Mouse (Mus musculus) left cerebral cortex, postnatal 36 days (tissue): ENCODE results near the gene Rgsl1. TPM values are rescaled to one million over a fixed set of nuclear protein-coding genes. Genes with fewer than 3 reads are reported as not detected.
"Not testable (repeated sequence)": the region's sequence is repeated elsewhere in the genome, so short reads cannot be mapped to it uniquely, and the experiment has no call there.

ENCODE experiments used
- DNase-seq, 2 experiments: peaks; one replicate each; pipeline ENCODE4 v3.0.0; 2021 to 2022; ENCODE audit warnings: low spot score in 2 of 2, mixed read lengths in 1 of 2
- intact Hi-C: fragments of 180-260 bp; cut with DNase I; formaldehyde crosslinking; loops from one replicate; pipeline ENCODE4 v1.15.1; 2025
- total RNA-seq, 2 experiments: library from RNA; stranded (reverse); gene quantifications; 2 replicates each; pipeline ENCODE4 v1.2.3; 2021

The Rgsl1 gene
- total RNA-seq, 2 experiments from 2014 or later = 1.3 to 2.3 TPM

GRCm38 (mm10) chr1:153783339-153783738 lies 60.6 kb downstream of the Rgsl1 start:
- no peak for DNase-seq
- intact Hi-C loops = no loop called here

GRCm38 (mm10) chr1:153778205-153778604 lies 65.7 kb downstream of the Rgsl1 start:
- intact Hi-C loops = no loop called here
- no peak for DNase-seq

GRCm38 (mm10) chr1:153776257-153776656 lies 67.7 kb downstream of the Rgsl1 start:
- intact Hi-C loops = no loop called here
- DNase-seq = no peak

GRCm38 (mm10) chr1:153775174-153775573 lies 68.8 kb downstream of the Rgsl1 start:
- intact Hi-C loops = no loop called here
- no peak for DNase-seq

- intact Hi-C loops = no loop called here
- DNase-seq = no peak
Measured at GRCm38 (mm10) chr1:153770776-153771167, 73.2 kb downstream of the Rgsl1 start.

- no peak for DNase-seq
- intact Hi-C loops = no loop called here
Measured at GRCm38 (mm10) chr1:153769998-153770775, 73.8 kb downstream of the Rgsl1 start.

- DNase-seq, intact Hi-C loops: not testable (repeated sequence)
Measured at GRCm38 (mm10) chr1:153769571-153769970, 74.4 kb downstream of the Rgsl1 start.

- no peak for DNase-seq
- intact Hi-C loops = no loop called here
Measured at GRCm38 (mm10) chr1:153768465-153768864, 75.5 kb downstream of the Rgsl1 start.

GRCm38 (mm10) chr1:153767281-153767680 lies 76.7 kb downstream of the Rgsl1 start:
- no peak for DNase-seq
- intact Hi-C loops = no loop called here

GRCm38 (mm10) chr1:153766298-153766697 lies 77.6 kb downstream of the Rgsl1 start:
- intact Hi-C loops = no loop called here
- no peak for DNase-seq

- intact Hi-C loops = no loop called here
- no peak for DNase-seq
Measured at GRCm38 (mm10) chr1:153764136-153764535, 79.8 kb downstream of the Rgsl1 start.

GRCm38 (mm10) chr1:153753725-153754464 lies 90.0 kb downstream of the Rgsl1 start:
- intact Hi-C loops = loop anchor here (5.0 kb wide), 1 partner anchor 53 kb away; no protein-coding TSS in a partner anchor
- no peak for DNase-seq

- intact Hi-C loops = loop anchor here (5.0 kb wide), 1 partner anchor 55 kb away; no protein-coding TSS in a partner anchor
- no peak for DNase-seq
Measured at GRCm38 (mm10) chr1:153752521-153752920, 91.4 kb downstream of the Rgsl1 start.

GRCm38 (mm10) chr1:153751763-153752301 lies 92.1 kb downstream of the Rgsl1 start:
- intact Hi-C loops = loop anchor here (5.0 kb wide), 1 partner anchor 55 kb away; no protein-coding TSS in a partner anchor
- peak; percentile 46 for DNase-seq

GRCm38 (mm10) chr1:153750054-153750453 lies 93.9 kb downstream of the Rgsl1 start:
- intact Hi-C loops = loop anchor here (5.0 kb wide), 1 partner anchor 57 kb away; no protein-coding TSS in a partner anchor
- DNase-seq = no peak

- intact Hi-C loops = loop anchor here (2.0 to 5.0 kb wide), 2 partner anchors 98 to 431 kb away; no protein-coding TSS in a partner anchor
- DNase-seq = peak; percentile 68 to 69
Measured at GRCm38 (mm10) chr1:153749211-153749801, 94.6 kb downstream of the Rgsl1 start, which contains the start of gene Rnasel. Rnasel (plus strand) TSS chr1:153749426.

GRCm38 (mm10) chr1:153748549-153748948 lies 95.4 kb downstream of the Rgsl1 start:
- DNase-seq = no peak
- intact Hi-C loops = loop anchor here (2.0 to 5.0 kb wide), 2 partner anchors 99 to 432 kb away; no protein-coding TSS in a partner anchor

GRCm38 (mm10) chr1:153747861-153748530 lies 95.9 kb downstream of the Rgsl1 start:
- no peak for DNase-seq
- intact Hi-C loops = loop anchor here (2.0 to 5.0 kb wide), 2 partner anchors 99 to 433 kb away; no protein-coding TSS in a partner anchor

- peak in 1 of 2 experiments; percentile 58 for DNase-seq
- intact Hi-C loops = loop anchor here (1.0 to 5.0 kb wide), 2 partner anchors 101 to 189 kb away; no protein-coding TSS in a partner anchor
Measured at GRCm38 (mm10) chr1:153746728-153747127, 97.2 kb downstream of the Rgsl1 start.
